Mouse (Mus musculus) MEL (cell line): ENCODE data around the gene Gcnt2. TPM values are rescaled to one million over a fixed set of nuclear protein-coding genes. Genes with fewer than 3 reads are reported as not detected.

ENCODE experiments used
- DNase-seq: peaks from one replicate; pipeline ENCODE4 v3.0.0; 2011; ENCODE audit warnings: low read depth, low spot score
- H3K27ac ChIP-seq: 2 replicates; pipeline ENCODE4 v1.5.1; 2012; ENCODE audit warnings: low read depth, mild to moderate bottlenecking, control low read depth, low read length, moderate library complexity; ENCODE audit not compliant: control insufficient read depth
- H3K27me3 ChIP-seq, 2 experiments: fragments of 150-350 bp in 1 of 2; sonication (generic) in 1 of 2; 2 replicates each; pipeline ENCODE4 v1.6.1; 2012; ENCODE audit warnings: low read length in 2 of 2, mild to moderate bottlenecking in 2 of 2, improper control_type of control experiment in 1 of 2, moderate library complexity in 1 of 2; ENCODE audit not compliant: insufficient read depth in 2 of 2, control insufficient read depth in 1 of 2
- H3K36me3 ChIP-seq, 2 experiments: 2 replicates each; pipeline ENCODE4 v1.6.1; 2012 to 2014; ENCODE audit warnings: low read length in 2 of 2, improper control_type of control experiment in 1 of 2, inconsistent platforms in 1 of 2, mild to moderate bottlenecking in 1 of 2; ENCODE audit not compliant: insufficient read depth in 2 of 2, control insufficient read depth in 1 of 2
- H3K4me1 ChIP-seq, 2 experiments: fragments of 150-350 bp in 1 of 2; sonication (generic) in 1 of 2; 2 replicates each; pipeline ENCODE4 v1.6.1; 2012; ENCODE audit warnings: low read length in 2 of 2, improper control_type of control experiment in 1 of 2, mild to moderate bottlenecking in 1 of 2; ENCODE audit not compliant: insufficient read depth in 2 of 2, control insufficient read depth in 1 of 2
- H3K4me3 ChIP-seq, 2 experiments: fragments of 150-350 bp in 1 of 2; sonication (generic) in 1 of 2; 2 replicates each; pipeline ENCODE4 v1.5.1; 2012; ENCODE audit warnings: low read depth in 2 of 2, low read length in 2 of 2, mild to moderate bottlenecking in 2 of 2, moderate library complexity in 2 of 2, control low read depth in 1 of 2, improper control_type of control experiment in 1 of 2; ENCODE audit not compliant: control insufficient read depth in 1 of 2, insufficient read depth in 1 of 2
- H3K79me2 ChIP-seq: 2 replicates; pipeline ENCODE4 v1.6.1; 2012; ENCODE audit warnings: mild to moderate bottlenecking, low read length, moderate library complexity; ENCODE audit not compliant: control insufficient read depth, poor library complexity, insufficient read depth
- H3K9ac ChIP-seq: 2 replicates; pipeline ENCODE4 v1.6.1; 2012; ENCODE audit warnings: low read depth, mild to moderate bottlenecking, control low read depth, low read length, moderate library complexity; ENCODE audit not compliant: control insufficient read depth, poor library complexity, severe bottlenecking
- H3K9me3 ChIP-seq: fragments of 150-350 bp; sonication (generic); replicated peaks from 2 replicates; pipeline ENCODE4 v1.6.1; 2012; ENCODE audit warnings: mild to moderate bottlenecking, low read length, improper control_type of control experiment, moderate library complexity; ENCODE audit not compliant: insufficient read depth
- CHD1 ChIP-seq: IDR thresholded peaks from 2 replicates; pipeline ENCODE4 v1.6.1; 2012; ENCODE audit warnings: low read depth, mild to moderate bottlenecking, inconsistent platforms, low read length, improper control_type of control experiment
- CTCF ChIP-seq, 3 experiments: IDR thresholded peaks in 2 of 3; conservative IDR thresholded peaks in 1 of 3; 2 replicates each; pipeline ENCODE4 v1.5.1; 2011 to 2012; ENCODE audit warnings: low read length in 3 of 3, low read depth in 2 of 3, mild to moderate bottlenecking in 2 of 3, improper control_type of control experiment in 1 of 3, inconsistent platforms in 1 of 3, mixed read lengths in 1 of 3, moderate library complexity in 1 of 3; ENCODE audit not compliant: control insufficient read depth in 1 of 3, insufficient read depth in 1 of 3, poor library complexity in 1 of 3, severe bottlenecking in 1 of 3
- E2F4 ChIP-seq: IDR thresholded peaks from 2 replicates; pipeline ENCODE4 v1.6.1; 2011; ENCODE audit warnings: low read depth, low read length, improper control_type of control experiment, borderline replicate concordance
- ETS1 ChIP-seq: IDR thresholded peaks from 2 replicates; pipeline ENCODE4 v1.6.1; 2012; ENCODE audit warnings: low read depth, mild to moderate bottlenecking, inconsistent platforms, low read length, improper control_type of control experiment, moderate library complexity
- JUND ChIP-seq: IDR thresholded peaks from 2 replicates; pipeline ENCODE4 v1.6.1; 2011; ENCODE audit warnings: low read depth, mild to moderate bottlenecking, improper control_type of control experiment, low read length
- MAX ChIP-seq: IDR thresholded peaks from 2 replicates; pipeline ENCODE4 v1.6.1; 2011; ENCODE audit warnings: low read length, improper control_type of control experiment
- MAZ ChIP-seq: IDR thresholded peaks from 2 replicates; pipeline ENCODE4 v1.6.1; 2012; ENCODE audit warnings: low read depth, mild to moderate bottlenecking, inconsistent platforms, low read length, improper control_type of control experiment
- MEF2A ChIP-seq: IDR thresholded peaks from 2 replicates; pipeline ENCODE4 v1.6.1; 2014; ENCODE audit warnings: low read depth, mild to moderate bottlenecking, inconsistent platforms, low read length, improper control_type of control experiment; ENCODE audit not compliant: poor library complexity, insufficient replicate concordance, severe bottlenecking; ENCODE audit errors: extremely low read depth
- POLR2A ChIP-seq, 2 experiments: IDR thresholded peaks; 2 replicates each; pipeline ENCODE4 v1.6.1; 2011 to 2012; ENCODE audit warnings: low read length in 2 of 2, mild to moderate bottlenecking in 2 of 2, control low read depth in 1 of 2, improper control_type of control experiment in 1 of 2, low read depth in 1 of 2, moderate library complexity in 1 of 2; ENCODE audit not compliant: control insufficient read depth in 1 of 2, insufficient read depth in 1 of 2, poor library complexity in 1 of 2
- RAD21 ChIP-seq: IDR thresholded peaks from 2 replicates; pipeline ENCODE4 v1.6.1; 2011; ENCODE audit warnings: mild to moderate bottlenecking, low read depth, low read length, improper control_type of control experiment
- TCF12 ChIP-seq: IDR thresholded peaks from 2 replicates; pipeline ENCODE4 v1.6.1; 2014; ENCODE audit warnings: low read depth, mild to moderate bottlenecking, inconsistent platforms, low read length, improper control_type of control experiment, moderate library complexity
- UBTF ChIP-seq: IDR thresholded peaks from 2 replicates; pipeline ENCODE4 v1.6.1; 2012; ENCODE audit warnings: low read depth, mild to moderate bottlenecking, inconsistent platforms, low read length, improper control_type of control experiment, moderate library complexity, borderline replicate concordance; ENCODE audit not compliant: insufficient read depth
- USF2 ChIP-seq, 2 experiments: IDR thresholded peaks; 2 replicates each; pipeline ENCODE4 v1.6.1; 2011 to 2012; ENCODE audit warnings: improper control_type of control experiment in 2 of 2, low read length in 2 of 2, borderline replicate concordance in 1 of 2, inconsistent platforms in 1 of 2, low read depth in 1 of 2, mild to moderate bottlenecking in 1 of 2; ENCODE audit not compliant: insufficient read depth in 1 of 2
- ZNF384 ChIP-seq: IDR thresholded peaks from 2 replicates; pipeline ENCODE4 v1.6.1; 2012; ENCODE audit warnings: low read depth, mild to moderate bottlenecking, inconsistent platforms, low read length, improper control_type of control experiment
- polyA plus RNA-seq, 2 experiments: library from polyadenylated mRNA; stranded (reverse) in 1 of 2; unstranded in 1 of 2; fragments of >175 nt in 1 of 2; fragments of >200 nt in 1 of 2; gene quantifications; 2 replicates each; pipeline versions ENCODE4 v1.2.1 to v1.2.4; 2012; ENCODE audit warnings: low replicate concordance in 2 of 2, low read depth in 1 of 2; ENCODE audit not compliant: insufficient read length in 2 of 2, insufficient read depth in 1 of 2, missing spikeins in 1 of 2
- total RNA-seq: library from RNA; depleted of rRNA; stranded (reverse); fragments of 300-350 nt; gene quantifications from 2 replicates; pipeline ENCODE4 v1.2.3, GENCODE M21; 2012

Gcnt2 gene
- total and polyA plus RNA-seq, 3 experiments, result 0.03 to 0.04 TPM; not detected in 1

DNA sequence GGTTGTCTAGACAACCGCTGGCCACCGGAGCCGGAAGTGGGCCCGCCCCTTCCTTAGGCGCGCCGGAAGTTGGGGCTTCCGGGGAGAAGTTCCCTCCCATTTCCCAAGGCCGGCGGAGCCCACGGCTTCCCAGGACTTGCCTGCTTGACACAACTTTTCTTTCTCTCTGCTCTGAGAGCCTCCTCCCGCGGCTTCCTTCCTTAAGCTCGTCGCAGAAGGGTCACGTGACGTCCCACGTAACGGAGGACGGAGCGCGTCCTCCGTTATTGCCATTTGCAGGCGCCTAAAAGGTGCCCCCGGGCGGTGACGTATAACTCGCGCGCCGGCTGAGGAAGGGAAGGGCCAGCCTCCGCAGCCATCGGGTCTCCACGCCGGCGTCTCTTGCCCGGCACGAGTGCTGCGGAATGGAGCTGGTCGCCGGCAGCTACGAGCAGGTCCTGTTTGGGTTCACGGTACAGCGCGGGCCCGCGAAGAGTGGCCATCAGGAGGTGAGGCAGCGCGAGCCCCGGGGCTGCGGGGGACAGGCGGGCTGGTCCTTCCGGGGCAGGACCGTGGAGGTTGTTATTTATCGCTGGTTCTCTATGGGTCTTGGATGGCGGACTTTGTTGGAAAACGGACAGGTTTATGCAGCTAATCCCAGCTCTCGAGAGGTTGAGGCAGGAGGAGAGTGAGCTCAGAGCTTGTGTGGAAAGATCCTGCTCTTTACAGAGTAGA lies 141.5 kb downstream of the Gcnt2 start, which contains the start of gene Pak1ip1 (continued):
- no peak for TF ChIP-seq MEF2A
- peak; percentile 98 for TF ChIP-seq MAX
- TF ChIP-seq ZNF384, result no peak

GRCm38 (mm10) chr13:41002001-41002400 lies 142.4 kb downstream of the Gcnt2 start:
- peaks cover 0 to 10% of the 10 kb centered on the region in 2 experiments; a peak in 2 of 4 replicates for H3K4me1 ChIP-seq
- peaks cover 25% of the 10 kb centered on the region for H3K79me2 ChIP-seq
- no peaks in the 10 kb centered on the region for H3K9me3 ChIP-seq
- peaks cover 13 to 14% of the 10 kb centered on the region in 2 experiments for H3K36me3 ChIP-seq
- no peak for DNase-seq
- H3K4me3 ChIP-seq, result peak overlapping the region; percentile 45 to 91
- no peak for TF ChIP-seq POLR2A (IDR thresholded peaks at IDR 0.05; ENCODE audit: control insufficient read depth in 1 of 2, insufficient read depth in 1 of 2, low read depth in 1 of 2, low read length in 2 of 2, poor library complexity in 1 of 2)
- no peak for TF ChIP-seq MAZ
- no peak for TF ChIP-seq TCF12
- no peak for TF ChIP-seq CHD1
- no peak for TF ChIP-seq UBTF
- peak overlapping the region; percentile 88 for H3K9ac ChIP-seq
- no peaks in the 10 kb centered on the region for H3K27me3 ChIP-seq
- H3K27ac ChIP-seq, result no peak overlapping the region

GRCm38 (mm10) chr13:41006244-41006643 lies 146.7 kb downstream of the Gcnt2 start:
- Histone ChIP-seq H3K9me3 (no peaks in the 10 kb centered on the region), H3K79me2 (peaks cover 21% of the 10 kb centered on the region), H3K9ac (no peak overlapping the region), H3K4me3 (no peak overlapping the region), H3K27me3 (no peaks in the 10 kb centered on the region), H3K4me1 (peaks cover 0 to 6% of the 10 kb centered on the region in 2 experiments; a peak in 2 of 4 replicates), H3K27ac (no peak overlapping the region), H3K36me3 (peaks cover 6 to 33% of the 10 kb centered on the region in 2 experiments)
- TF ChIP-seq JUND, result no peak
- no peak for DNase-seq

- Histone ChIP-seq H3K9ac (no peak overlapping the region), H3K4me1 (no peaks in the 10 kb centered on the region), H3K79me2 (peaks cover 4% of the 10 kb centered on the region; the same call in 1 of the 2 replicates), H3K27ac (no peak overlapping the region), H3K36me3 (peaks cover 0 to 39% of the 10 kb centered on the region in 2 experiments; a peak in 3 of 4 replicates), H3K4me3 (no peak overlapping the region), H3K27me3 (no peaks in the 10 kb centered on the region), H3K9me3 (no peaks in the 10 kb centered on the region)
- no peak for TF ChIP-seq ETS1
- TF ChIP-seq MEF2A, result no peak
- no peak for TF ChIP-seq E2F4
- no peak for TF ChIP-seq RAD21
- no peak for TF ChIP-seq CTCF (IDR thresholded peaks at IDR 0.05 in 2 of 3, conservative IDR thresholded peaks at IDR 0.05 in 1 of 3; ENCODE audit: control insufficient read depth in 1 of 3, insufficient read depth in 1 of 3, low read depth in 2 of 3, low read length in 3 of 3, poor library complexity in 1 of 3, severe bottlenecking in 1 of 3)
- TF ChIP-seq ZNF384, result no peak
- TF ChIP-seq TCF12, result no peak
- TF ChIP-seq USF2 (IDR thresholded peaks at IDR 0.05; ENCODE audit: borderline replicate concordance in 1 of 2, insufficient read depth in 1 of 2, low read depth in 1 of 2, low read length in 2 of 2), result no peak
- no peak for DNase-seq
These were observed 148.7 kb downstream of the Gcnt2 start for GRCm38 (mm10) chr13:41008271-41008670.
